Mouse (Mus musculus) kidney, adult 2 months (tissue): ENCODE results near the gene Dhrs7c.

Experiments used
- CTCF ChIP-seq: fragments of 200-500 bp; conservative IDR thresholded peaks from 2 replicates; pipeline ENCODE4 v1.5.1; 2011; ENCODE audit warnings: low read depth, mild to moderate bottlenecking, control low read depth, low read length, moderate library complexity, mixed read lengths; ENCODE audit not compliant: insufficient read depth, insufficient read length
- POLR2A ChIP-seq: fragments of 200-500 bp; IDR thresholded peaks from one replicate; pipeline ENCODE4 v1.6.1; 2011; ENCODE audit warnings: low read depth, low read length, control low read depth

- TF ChIP-seq POLR2A = no peak
- TF ChIP-seq CTCF = peak; percentile 62
Measured at GRCm38 (mm10) chr11:67855035-67855434, 57.0 kb downstream of the Dhrs7c start.
